Mouse (Mus musculus) bone marrow macrophage, adult 2 months (primary cell): Measurements from ENCODE around the gene Clec16a. TPM values are rescaled to one million over a fixed set of nuclear protein-coding genes. Genes with fewer than 3 reads are reported as not detected.

Experiments
- H3K27ac ChIP-seq: 2 replicates; pipeline ENCODE4 v1.5.1; 2012; ENCODE audit warnings: low read depth, low read length; ENCODE audit not compliant: insufficient read depth
- H3K4me1 ChIP-seq: 2 replicates; pipeline ENCODE4 v1.6.1; 2012; ENCODE audit warnings: low read length; ENCODE audit not compliant: control insufficient read depth, insufficient read depth
- H3K4me3 ChIP-seq: 2 replicates; pipeline ENCODE4 v1.5.1; 2012; ENCODE audit warnings: mild to moderate bottlenecking, low read length, moderate library complexity; ENCODE audit not compliant: insufficient read depth
- CTCF ChIP-seq: IDR thresholded peaks from 2 replicates; pipeline ENCODE4 v1.5.1; 2012; ENCODE audit warnings: low read depth, mild to moderate bottlenecking, low read length, moderate library complexity
- POLR2A ChIP-seq: IDR thresholded peaks from 2 replicates; pipeline ENCODE4 v1.6.1; 2012; ENCODE audit warnings: mild to moderate bottlenecking, low read depth, low read length, borderline replicate concordance
- polyA plus RNA-seq: library from polyadenylated mRNA; stranded (reverse); fragments of >200 nt; gene quantifications from 2 replicates; pipeline ENCODE4 v1.2.4, GENCODE M21; 2012; ENCODE audit not compliant: missing spikeins, insufficient read depth, insufficient read length

The Clec16a gene
- polyA plus RNA-seq, 1 experiment = 15.8 TPM

DNA sequence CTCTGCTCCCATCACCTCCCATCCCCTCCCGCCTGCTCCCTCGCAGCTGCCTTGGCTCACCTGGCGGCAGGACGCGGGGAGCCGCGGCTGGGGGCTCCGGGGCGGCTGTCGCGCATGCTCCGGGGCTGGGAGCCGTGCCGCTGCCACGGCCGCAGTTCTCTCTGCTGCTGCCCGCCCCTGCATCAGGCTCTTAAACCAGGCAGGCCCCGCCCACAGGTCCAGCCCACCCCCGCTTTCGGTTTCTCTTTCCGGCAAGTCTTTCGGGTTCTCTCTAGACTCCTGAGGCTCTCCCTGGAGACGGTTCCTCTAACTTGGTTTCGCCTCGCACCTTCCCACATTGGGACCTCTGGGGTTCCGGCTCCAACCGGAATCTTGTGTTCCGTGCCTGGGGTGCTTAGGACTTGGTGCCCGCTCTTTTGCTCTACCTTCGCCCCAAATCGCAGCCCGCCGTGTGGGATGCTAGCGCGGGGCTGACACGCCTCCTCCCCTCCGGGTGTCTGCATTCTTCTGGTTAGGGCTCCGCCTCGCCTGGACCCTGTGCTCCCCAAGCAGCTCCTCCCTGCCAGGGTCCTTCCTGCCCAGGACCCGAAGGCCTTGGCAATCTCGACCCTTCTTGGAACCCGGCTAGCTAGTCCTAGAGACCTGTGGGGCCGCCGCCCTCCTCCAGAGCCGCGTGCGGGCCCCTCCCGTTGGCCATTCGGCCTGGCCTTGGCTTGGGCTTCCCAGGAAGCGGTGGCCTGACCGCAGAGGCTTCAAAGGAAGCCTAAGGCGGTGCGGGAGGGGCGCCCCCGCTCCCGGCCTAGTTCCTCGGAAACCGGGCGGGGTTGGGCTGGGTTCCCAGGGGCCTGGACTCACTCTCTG lies 240.5 kb downstream of the Clec16a start, which contains the start of gene Socs1:
TSS of gene Socs1 (minus strand) at position 166 of the 861 bp plus-strand sequence.
- Histone ChIP-seq H3K4me1 (peaks cover 5% of the 10 kb centered on the region; the same call in 1 of the 2 replicates), H3K27ac (peak within 1 kb of the TSS; percentile 71), H3K4me3 (peak within 1 kb of the TSS; percentile 81)
- no peak for TF ChIP-seq POLR2A
- TF ChIP-seq CTCF = no peak

DNA sequence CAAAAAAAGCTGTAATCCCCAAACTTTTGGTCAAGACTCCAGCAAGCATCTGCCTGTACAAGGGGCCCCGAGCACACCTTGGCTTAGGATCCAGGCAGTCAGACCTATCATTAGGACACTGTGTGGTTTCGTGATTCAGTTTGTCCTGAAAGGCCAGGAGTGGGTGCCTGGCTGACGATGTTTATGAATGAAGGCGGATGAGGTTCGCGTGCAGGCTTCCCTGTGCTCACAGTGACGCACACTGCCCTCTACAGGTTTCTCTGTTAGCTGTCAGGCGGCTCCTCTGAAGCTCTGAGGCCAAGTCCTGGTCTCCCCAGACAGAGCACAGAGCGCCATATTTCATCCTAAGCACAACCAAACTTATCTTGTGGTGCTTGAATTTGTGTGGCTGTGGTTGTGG lies 241.1 kb downstream of the Clec16a start:
- Histone ChIP-seq H3K4me3 (peak overlapping the region; percentile 81), H3K4me1 (peaks cover 5% of the 10 kb centered on the region; the same call in 1 of the 2 replicates), H3K27ac (peak overlapping the region; percentile 58)
- TF ChIP-seq POLR2A (no peak), CTCF (peak; percentile 24; the same call in 1 of the 2 replicates)

DNA sequence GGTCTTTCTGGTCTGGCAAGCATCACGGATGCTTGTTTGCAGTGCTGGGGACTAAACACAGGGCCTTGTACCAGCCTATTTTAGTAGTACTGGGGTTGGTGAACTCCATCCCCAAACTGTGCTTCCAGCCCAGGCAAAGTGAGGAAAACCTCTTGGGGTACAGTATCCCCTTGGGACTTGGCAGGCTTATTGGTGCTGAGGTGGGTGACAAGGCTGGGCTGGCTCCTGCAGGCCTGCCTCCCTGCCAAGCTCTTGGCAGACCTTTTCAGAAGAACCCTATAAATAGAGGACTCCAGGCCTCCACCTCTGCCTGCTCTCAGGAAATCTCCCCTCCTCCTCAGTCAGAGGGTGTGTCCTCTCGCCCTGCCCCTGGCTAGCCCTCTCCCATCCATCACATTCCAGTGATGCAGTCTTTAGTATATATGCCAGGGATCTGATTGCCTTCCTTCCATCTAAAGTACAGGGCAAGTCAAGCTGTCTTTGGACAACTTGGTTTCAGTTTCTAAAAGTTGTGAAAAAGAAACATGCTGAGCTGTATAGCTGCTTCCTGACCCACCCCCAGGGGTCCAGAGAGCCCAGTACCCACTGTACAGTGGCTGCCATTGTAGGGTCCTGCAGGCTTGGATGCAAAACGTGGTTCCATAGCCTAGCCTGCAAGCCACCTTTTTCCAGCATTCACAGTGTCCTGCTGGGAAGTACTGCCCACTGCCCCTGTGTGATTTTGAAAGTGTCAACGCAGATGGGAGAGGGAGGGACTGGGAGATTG lies 241.8 kb downstream of the Clec16a start:
- no peak for TF ChIP-seq CTCF
- no peak for TF ChIP-seq POLR2A
- no peak overlapping the region for H3K4me3 ChIP-seq
- H3K27ac ChIP-seq = no peak overlapping the region
- H3K4me1 ChIP-seq = peaks cover 5% of the 10 kb centered on the region; the same call in 1 of the 2 replicates

DNA sequence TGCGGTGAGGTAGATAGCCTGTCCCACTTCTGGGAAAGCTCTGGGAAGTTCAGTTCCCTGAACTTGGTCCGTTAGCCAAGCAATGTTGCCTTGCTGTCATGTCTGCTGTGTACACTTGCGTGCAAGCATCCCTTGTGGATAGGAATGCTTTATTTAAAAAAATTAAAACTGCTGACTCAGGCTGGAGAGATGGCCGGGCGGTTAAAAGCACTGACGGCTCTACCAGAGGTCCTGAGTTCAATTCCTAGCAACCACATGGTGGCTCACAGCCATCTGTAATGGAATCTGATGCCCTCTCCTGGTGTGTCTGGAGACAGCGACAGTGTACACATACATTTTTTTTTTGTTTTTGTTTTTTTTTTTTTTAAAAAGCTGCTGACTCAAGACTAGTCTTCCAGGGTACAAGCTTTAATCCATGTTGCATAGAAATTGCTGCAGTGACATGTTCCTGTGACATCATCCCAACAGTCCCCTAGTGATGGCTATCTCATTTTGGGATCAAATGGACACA lies 242.5 kb downstream of the Clec16a start:
- Histone ChIP-seq H3K4me3 (no peak overlapping the region), H3K4me1 (peaks cover under 1% of the 10 kb centered on the region; the same call in 1 of the 2 replicates), H3K27ac (no peak overlapping the region)
- TF ChIP-seq POLR2A = no peak
- TF ChIP-seq CTCF = no peak

DNA sequence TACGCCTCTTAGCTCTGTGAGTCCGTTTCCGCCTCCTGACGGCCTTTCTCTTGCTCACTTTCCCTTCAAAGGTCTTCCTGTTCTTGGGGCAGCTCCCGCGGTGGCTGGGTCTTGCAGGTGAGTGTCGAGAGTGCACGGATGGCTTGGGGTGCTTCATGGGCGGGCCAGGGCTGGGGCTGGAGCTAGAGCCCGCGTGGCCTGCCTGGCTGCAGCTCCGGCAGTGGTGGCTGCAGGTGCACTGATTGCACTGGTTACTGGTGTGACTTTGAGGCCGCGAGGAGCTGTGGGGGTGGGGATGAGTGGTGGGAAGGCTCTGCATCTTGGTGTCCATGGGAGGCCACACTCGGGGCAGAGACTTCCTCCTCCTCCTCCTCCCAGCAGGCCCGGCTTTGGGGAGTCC lies 243.1 kb downstream of the Clec16a start, which contains the start of gene Tnp2:
TSS of gene Tnp2 (minus strand) at position 390 of the 400 bp plus-strand sequence.
- Histone ChIP-seq H3K4me3 (no peak within 1 kb of the TSS), H3K4me1 (no peaks in the 10 kb centered on the region; the same call in 1 of the 2 replicates), H3K27ac (no peak within 1 kb of the TSS)
- TF ChIP-seq POLR2A = no peak
- TF ChIP-seq CTCF = no peak

DNA sequence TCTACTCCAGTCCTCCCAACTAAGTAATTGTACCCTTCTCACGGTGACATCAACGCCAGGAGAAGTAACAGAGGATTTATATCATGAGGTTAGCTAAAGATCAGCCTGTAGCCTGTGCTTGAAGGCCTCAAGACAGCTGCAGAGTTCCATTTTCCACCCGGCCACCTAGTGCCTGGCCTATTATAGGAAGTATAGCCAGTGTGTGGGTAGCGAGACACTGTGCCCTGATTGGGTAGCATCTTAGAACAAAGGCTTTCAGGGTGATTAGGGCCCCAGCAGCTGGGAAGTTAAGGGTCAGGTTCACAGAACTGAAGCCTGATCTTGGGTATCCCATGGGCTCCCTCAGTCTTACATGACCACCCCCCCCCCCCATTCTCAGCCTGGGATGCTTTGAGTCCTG lies 243.7 kb downstream of the Clec16a start:
- TF ChIP-seq POLR2A = no peak
- TF ChIP-seq CTCF = no peak
- no peak overlapping the region for H3K4me3 ChIP-seq
- H3K4me1 ChIP-seq = no peaks in the 10 kb centered on the region
- H3K27ac ChIP-seq = no peak overlapping the region

DNA sequence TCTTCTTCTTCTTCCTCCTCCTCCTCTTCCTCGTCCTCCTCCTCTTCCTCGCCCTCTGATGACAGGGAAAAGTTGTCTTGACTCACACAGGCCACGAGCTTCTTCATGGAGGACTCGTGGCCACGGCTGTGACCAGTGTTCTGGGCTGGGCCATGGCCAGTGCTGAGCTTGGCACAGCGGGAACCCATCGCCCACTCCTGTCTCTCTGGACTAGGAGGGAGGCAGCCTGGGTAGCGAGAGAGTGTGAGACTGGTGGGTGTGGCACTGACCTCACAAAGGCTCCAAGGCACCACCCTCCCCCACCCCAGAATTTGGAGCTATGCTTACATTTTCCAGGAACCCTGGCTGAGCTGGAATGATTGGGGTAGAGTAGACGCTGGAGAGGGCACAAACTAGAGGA lies 245.6 kb downstream of the Clec16a start, which contains the start of gene Prm3:
TSS of gene Prm3 (minus strand) at position 213 of the 400 bp plus-strand sequence.
- no peak for TF ChIP-seq CTCF
- no peak for TF ChIP-seq POLR2A
- H3K27ac ChIP-seq = no peak within 1 kb of the TSS
- no peak within 1 kb of the TSS for H3K4me3 ChIP-seq
- no peaks in the 10 kb centered on the region for H3K4me1 ChIP-seq

Other genes starting within 250 kb of the Clec16a start
- 8.0 and 9.1 TPM in 2 replicates for gene Emp2, start 231.4 kb upstream of the Clec16a start, polyA plus RNA-seq
- not detected in 2 replicates for gene Tekt5, start 149.8 kb upstream of the Clec16a start, polyA plus RNA-seq
- 21.4 and 27.9 TPM in 2 replicates for gene Nubp1, start 133.4 kb upstream of the Clec16a start, polyA plus RNA-seq
- gene Tvp23a, start 98.0 kb upstream of the Clec16a start, polyA plus RNA-seq = not detected in 2 replicates
- gene Ciita, start 65.3 kb upstream of the Clec16a start, polyA plus RNA-seq = 59.0 and 67.4 TPM in 2 replicates
- 16.1 and 18.1 TPM in 2 replicates for gene Dexi, start 2.3 kb upstream of the Clec16a start, polyA plus RNA-seq
- gene Socs1, start 240.2 kb downstream of the Clec16a start, polyA plus RNA-seq = 0.57 and 0.75 TPM in 2 replicates
- gene Tnp2, start 243.3 kb downstream of the Clec16a start, polyA plus RNA-seq = not detected in 2 replicates
- not detected in 2 replicates for gene Prm3, start 245.6 kb downstream of the Clec16a start, polyA plus RNA-seq